Mouse (Mus musculus): ENCODE measurements around the gene Gm2a. TPM values are rescaled to one million over a fixed set of nuclear protein-coding genes. Genes with fewer than 3 reads are reported as not detected.

Gm2a gene
- polyA plus RNA-seq, 1 experiment from 2014 or later = 15.4 TPM

DNA sequence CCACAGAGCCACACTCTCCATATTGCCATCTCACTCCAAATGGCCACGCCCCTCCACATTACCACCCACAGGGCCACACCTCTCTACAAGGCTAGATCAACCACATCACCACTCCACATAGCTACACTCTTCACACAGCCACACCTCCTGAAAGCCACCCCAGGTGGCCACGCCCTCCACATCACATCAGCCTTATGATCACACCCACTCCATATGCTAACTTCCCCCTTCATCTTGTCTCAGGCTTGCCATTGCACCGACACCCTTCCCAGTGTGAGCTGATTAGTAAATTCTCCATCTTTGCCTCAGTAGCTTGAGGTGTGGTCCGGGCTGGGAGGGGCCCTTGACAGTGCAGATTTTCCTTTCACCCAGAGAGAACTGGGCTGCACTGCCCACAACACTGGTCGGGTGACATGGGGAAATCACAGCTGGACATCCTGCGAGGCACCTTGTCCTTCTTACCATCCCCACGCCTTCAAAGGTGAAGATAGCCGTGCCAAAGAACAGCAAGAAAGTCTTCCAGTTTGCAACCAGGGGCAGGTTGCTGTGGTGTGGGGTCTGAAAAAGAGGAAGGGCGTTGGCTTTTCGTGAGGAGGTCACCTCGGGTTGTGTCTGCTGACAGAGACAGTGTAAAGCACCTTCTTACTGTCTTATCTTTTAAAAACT lies 33.3 kb downstream of the Gm2a start:
- ATAC-seq (ENCODE audit: insufficient read depth) = no peak
- no peak for TF ChIP-seq CTCF (IDR thresholded peaks at IDR 0.05; ENCODE audit: low read depth)
- Histone ChIP-seq H3K9me3 (ENCODE audit: low read depth, low read length) (no peaks in the 10 kb centered on the region), H3K4me3 (ENCODE audit: low read depth, low read length) (no peak overlapping the region), H3K36me3 (ENCODE audit: insufficient read depth) (no peaks in the 10 kb centered on the region), H3K9ac (no peak overlapping the region), H3K27ac (ENCODE audit: low read depth) (no peak overlapping the region), H3K27me3 (ENCODE audit: insufficient read depth, low read length) (no peaks in the 10 kb centered on the region), H3K4me2 (no peak overlapping the region), H3K4me1 (ENCODE audit: insufficient read depth) (no peaks in the 10 kb centered on the region)
- WGBS = 78% methylated on average over 11 of the region's 11 CpGs
- no peak for DNase-seq

DNA sequence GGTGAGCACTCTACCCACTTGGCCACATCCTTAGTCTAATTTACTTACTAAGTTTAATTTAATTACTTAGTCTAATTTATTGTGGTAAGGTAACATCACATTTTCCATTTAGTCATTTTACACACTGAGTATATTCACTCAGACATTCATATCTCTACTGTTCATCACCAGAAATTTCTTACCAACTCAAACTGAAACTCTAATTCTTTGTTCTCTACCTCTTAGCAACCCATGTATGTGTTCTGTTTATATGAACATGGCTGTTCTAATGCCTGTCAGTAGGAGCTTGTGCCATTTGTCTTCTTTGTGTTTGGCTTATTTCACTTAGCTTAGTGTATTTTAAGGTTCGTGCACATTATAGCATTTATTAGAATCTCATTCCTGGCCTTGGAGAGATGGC lies 34.0 kb downstream of the Gm2a start:
- Histone ChIP-seq H3K4me2 (no peak overlapping the region), H3K27me3 (ENCODE audit: insufficient read depth, low read length) (no peaks in the 10 kb centered on the region), H3K27ac (ENCODE audit: low read depth) (no peak overlapping the region), H3K9ac (no peak overlapping the region), H3K36me3 (ENCODE audit: insufficient read depth) (no peaks in the 10 kb centered on the region), H3K9me3 (ENCODE audit: low read depth, low read length) (no peaks in the 10 kb centered on the region), H3K4me1 (ENCODE audit: insufficient read depth) (no peaks in the 10 kb centered on the region), H3K4me3 (ENCODE audit: low read depth, low read length) (no peak overlapping the region)
- TF ChIP-seq CTCF (IDR thresholded peaks at IDR 0.05; ENCODE audit: low read depth) = no peak
- DNase-seq (no peak), ATAC-seq (ENCODE audit: insufficient read depth) (no peak)
- 52% methylated on average over 1 of the region's 1 CpGs for WGBS

DNA sequence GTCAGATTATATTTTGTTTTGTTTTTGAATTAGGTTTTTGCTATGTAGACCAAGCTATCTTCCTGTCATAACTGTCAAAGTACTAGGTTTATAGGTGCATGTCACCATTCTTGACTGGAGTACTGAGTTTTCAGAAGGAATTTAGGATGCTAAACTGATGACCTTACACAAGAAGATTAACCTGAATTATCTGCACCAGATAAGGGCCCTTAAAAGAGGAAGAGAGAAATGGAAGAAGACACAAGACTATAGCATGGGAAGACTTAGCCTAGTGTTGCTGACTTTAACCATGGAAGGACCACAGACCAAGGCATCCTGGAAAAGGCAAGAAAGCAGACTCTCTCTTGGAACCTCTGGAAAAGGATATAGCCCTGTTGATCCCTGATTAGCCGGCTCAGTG lies 35.3 kb downstream of the Gm2a start:
- no peak overlapping the region for H3K4me3 ChIP-seq (ENCODE audit: low read depth, low read length)
- 97% methylated on average over 1 of the region's 1 CpGs for WGBS
- no peak for TF ChIP-seq CTCF (IDR thresholded peaks at IDR 0.05; ENCODE audit: low read depth)
- H3K36me3 ChIP-seq (ENCODE audit: insufficient read depth) = no peaks in the 10 kb centered on the region
- no peak overlapping the region for H3K4me2 ChIP-seq
- no peak for ATAC-seq (ENCODE audit: insufficient read depth)
- H3K4me1 ChIP-seq (ENCODE audit: insufficient read depth) = no peaks in the 10 kb centered on the region
- DNase-seq = no peak
- no peak overlapping the region for H3K9ac ChIP-seq
- no peak overlapping the region for H3K27ac ChIP-seq (ENCODE audit: low read depth)
- no peaks in the 10 kb centered on the region for H3K9me3 ChIP-seq (ENCODE audit: low read depth, low read length)
- no peaks in the 10 kb centered on the region for H3K27me3 ChIP-seq (ENCODE audit: insufficient read depth, low read length)

DNA sequence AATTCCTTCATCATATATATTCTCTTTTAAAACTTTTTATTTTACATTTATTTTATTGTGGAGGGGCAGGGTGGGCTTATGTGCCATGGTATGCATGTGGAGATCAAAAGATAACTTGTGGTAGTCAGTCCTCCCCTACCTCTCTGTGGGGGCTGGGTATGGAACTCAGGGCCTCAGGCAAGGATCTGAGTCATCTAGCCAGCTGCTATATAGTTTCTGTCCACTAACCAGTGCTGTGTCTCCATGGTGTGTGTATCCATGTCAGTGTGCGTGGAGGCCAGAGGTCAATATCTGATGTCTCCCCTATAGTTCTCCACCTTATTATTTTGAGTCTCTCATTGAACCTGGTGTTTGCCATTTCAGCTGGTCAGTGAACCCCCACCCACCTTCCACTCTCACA lies 36.5 kb downstream of the Gm2a start:
- ATAC-seq (ENCODE audit: insufficient read depth) (no peak), DNase-seq (no peak)
- no peak overlapping the region for H3K4me3 ChIP-seq (ENCODE audit: low read depth, low read length)
- no peak overlapping the region for H3K4me2 ChIP-seq
- no peaks in the 10 kb centered on the region for H3K27me3 ChIP-seq (ENCODE audit: insufficient read depth, low read length)
- WGBS = 90% methylated on average over 1 of the region's 1 CpGs
- H3K36me3 ChIP-seq (ENCODE audit: insufficient read depth) = no peaks in the 10 kb centered on the region
- no peak for TF ChIP-seq CTCF (IDR thresholded peaks at IDR 0.05; ENCODE audit: low read depth)
- no peaks in the 10 kb centered on the region for H3K9me3 ChIP-seq (ENCODE audit: low read depth, low read length)
- no peak overlapping the region for H3K9ac ChIP-seq
- H3K27ac ChIP-seq (ENCODE audit: low read depth) = no peak overlapping the region
- H3K4me1 ChIP-seq (ENCODE audit: insufficient read depth) = no peaks in the 10 kb centered on the region

DNA sequence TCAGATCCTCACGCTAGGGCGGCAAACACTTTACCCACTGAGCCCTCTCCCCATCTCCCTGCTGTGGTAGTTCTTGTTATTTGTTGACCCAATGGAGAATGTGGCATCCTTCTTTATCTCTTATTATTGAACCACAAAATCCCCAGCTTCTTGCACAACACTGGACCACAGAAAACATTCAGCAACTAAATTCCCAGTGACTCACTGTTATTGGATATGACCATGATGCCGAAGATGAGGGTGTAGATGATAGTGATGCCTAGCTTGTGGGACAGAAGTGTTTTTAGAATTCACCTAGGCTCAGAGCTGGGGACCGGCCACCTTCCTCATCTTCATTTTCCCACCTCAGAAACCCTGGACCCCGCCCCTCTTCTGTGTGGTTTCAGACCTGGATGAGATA lies 37.0 kb downstream of the Gm2a start:
- H3K27me3 ChIP-seq (ENCODE audit: insufficient read depth, low read length) = no peaks in the 10 kb centered on the region
- TF ChIP-seq CTCF (IDR thresholded peaks at IDR 0.05; ENCODE audit: low read depth) = no peak
- no peak overlapping the region for H3K9ac ChIP-seq
- no peak overlapping the region for H3K4me3 ChIP-seq (ENCODE audit: low read depth, low read length)
- no peaks in the 10 kb centered on the region for H3K36me3 ChIP-seq (ENCODE audit: insufficient read depth)
- 85% methylated on average over 5 of the region's 5 CpGs for WGBS
- no peak overlapping the region for H3K4me2 ChIP-seq
- DNase-seq = no peak
- no peak for ATAC-seq (ENCODE audit: insufficient read depth)
- no peak overlapping the region for H3K27ac ChIP-seq (ENCODE audit: low read depth)
- H3K4me1 ChIP-seq (ENCODE audit: insufficient read depth) = no peaks in the 10 kb centered on the region
- no peaks in the 10 kb centered on the region for H3K9me3 ChIP-seq (ENCODE audit: low read depth, low read length)

DNA sequence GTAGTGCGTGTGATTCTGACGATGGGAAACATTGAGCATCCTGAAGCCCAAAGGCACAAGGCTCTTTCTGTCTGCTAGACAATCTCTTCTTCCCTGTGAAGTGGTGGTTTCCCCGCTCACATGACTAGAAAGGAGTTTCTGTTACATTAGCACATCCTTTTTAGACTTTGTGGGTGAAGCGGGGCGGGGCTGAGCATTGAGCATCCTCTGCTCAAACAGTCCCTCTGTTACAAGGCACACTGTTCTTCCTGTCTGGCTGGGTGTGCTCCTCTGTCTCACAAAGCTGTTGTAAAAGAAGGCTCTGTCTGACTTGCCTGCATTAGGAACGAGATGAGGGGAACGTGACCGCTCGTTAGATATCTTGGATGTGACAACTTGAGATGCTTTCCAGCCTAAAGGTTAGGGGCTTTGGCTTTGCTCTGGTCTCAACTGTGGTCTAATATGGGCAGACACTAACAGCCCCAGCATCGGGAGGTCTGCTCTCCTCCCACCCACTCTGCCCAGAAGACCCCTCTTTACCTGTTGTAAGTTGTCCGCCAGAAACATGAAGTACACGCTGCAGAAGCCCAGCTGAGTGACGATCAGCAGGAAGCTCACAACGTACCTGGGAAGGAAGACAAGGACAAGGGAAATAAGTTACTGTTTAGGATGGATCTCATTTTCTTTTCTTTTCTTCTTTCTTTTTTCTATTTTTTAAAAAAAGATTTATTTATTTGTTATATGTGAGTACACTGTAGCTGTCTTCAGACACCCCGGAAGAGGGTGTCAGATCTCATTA lies 39.0 kb downstream of the Gm2a start:
- Histone ChIP-seq H3K36me3 (ENCODE audit: insufficient read depth) (no peaks in the 10 kb centered on the region), H3K27me3 (ENCODE audit: insufficient read depth, low read length) (no peaks in the 10 kb centered on the region), H3K4me1 (ENCODE audit: insufficient read depth) (no peaks in the 10 kb centered on the region), H3K9ac (no peak overlapping the region), H3K4me3 (ENCODE audit: low read depth, low read length) (no peak overlapping the region), H3K4me2 (no peak overlapping the region), H3K27ac (ENCODE audit: low read depth) (no peak overlapping the region), H3K9me3 (ENCODE audit: low read depth, low read length) (no peaks in the 10 kb centered on the region)
- WGBS = 77% methylated on average over 15 of the region's 15 CpGs
- TF ChIP-seq CTCF (IDR thresholded peaks at IDR 0.05; ENCODE audit: low read depth) = no peak
- ATAC-seq (ENCODE audit: insufficient read depth) = no peak
- DNase-seq = no peak

DNA sequence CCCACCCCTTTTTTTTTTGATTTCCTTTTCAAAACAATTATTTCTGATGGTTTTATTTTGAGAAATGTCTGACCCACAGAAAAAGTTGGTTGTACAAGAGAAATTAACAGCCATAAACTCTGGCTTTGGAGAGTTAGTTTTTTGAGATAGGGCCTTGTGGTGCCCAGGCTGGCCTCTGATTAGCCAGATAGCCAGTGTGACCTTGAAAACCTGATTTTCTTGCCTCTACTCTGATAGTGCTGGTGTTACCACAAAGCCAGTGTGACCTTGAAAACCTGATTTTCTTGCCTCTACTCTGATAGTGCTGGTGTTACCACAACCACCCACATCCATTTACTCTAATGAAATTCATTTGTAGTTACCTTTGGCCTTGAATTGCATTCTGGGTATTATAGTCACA lies 39.7 kb downstream of the Gm2a start:
- DNase-seq = no peak
- H3K9me3 ChIP-seq (ENCODE audit: low read depth, low read length) = no peaks in the 10 kb centered on the region
- no peaks in the 10 kb centered on the region for H3K4me1 ChIP-seq (ENCODE audit: insufficient read depth)
- H3K36me3 ChIP-seq (ENCODE audit: insufficient read depth) = no peaks in the 10 kb centered on the region
- no peak for ATAC-seq (ENCODE audit: insufficient read depth)
- H3K27me3 ChIP-seq (ENCODE audit: insufficient read depth, low read length) = no peaks in the 10 kb centered on the region
- H3K4me2 ChIP-seq = no peak overlapping the region
- TF ChIP-seq CTCF (IDR thresholded peaks at IDR 0.05; ENCODE audit: low read depth) = no peak
- H3K9ac ChIP-seq = no peak overlapping the region
- no peak overlapping the region for H3K27ac ChIP-seq (ENCODE audit: low read depth)
- no peak overlapping the region for H3K4me3 ChIP-seq (ENCODE audit: low read depth, low read length)

Measured in lung, embryonic 14.5 days (tissue).